Mouse (Mus musculus) T-cell, adult 2 months (primary cell): Measurements from ENCODE around the gene Glmn.

Experiments used
- DNase-seq: peaks from one replicate; pipeline ENCODE4 v3.0.0; 2022; ENCODE audit warnings: low spot score

Gene Glmn

GRCm38 (mm10) chr5:107516087-107516486, 81.6 kb downstream of the Glmn start:
- no peak for DNase-seq

- DNase-seq: no peak
Observed at GRCm38 (mm10) chr5:107515453-107515852, 82.2 kb downstream of the Glmn start.

GRCm38 (mm10) chr5:107513583-107513982, 84.1 kb downstream of the Glmn start:
- DNase-seq: peak; percentile 62

- DNase-seq: no peak
Observed at GRCm38 (mm10) chr5:107511326-107511725, 86.4 kb downstream of the Glmn start.

- DNase-seq: no peak
Observed at GRCm38 (mm10) chr5:107510503-107510902, 87.2 kb downstream of the Glmn start.

- no peak for DNase-seq
Observed at GRCm38 (mm10) chr5:107507321-107507720, 90.4 kb downstream of the Glmn start, which contains the start of gene Gm42669. Gene Gm42669 (plus strand): TSS chr5:107507621.

- DNase-seq: no peak
Observed at GRCm38 (mm10) chr5:107500741-107501140, 96.9 kb downstream of the Glmn start.

GRCm38 (mm10) chr5:107499891-107500535, 97.7 kb downstream of the Glmn start:
- DNase-seq: no peak
